Mouse (Mus musculus) Patski (cell line): ENCODE data around the gene Zfp965. TPM values are rescaled to one million over a fixed set of nuclear protein-coding genes. Genes with fewer than 3 reads are reported as not detected.
"Not testable (repeated sequence)": the region's sequence is repeated elsewhere in the genome, so short reads cannot be mapped to it uniquely, and the experiment has no call there.

Source experiments
- ATAC-seq: fragments of 100-300 bp; one replicate; pipeline ENCODE4 v1.8.0; 2021
- CTCF ChIA-PET: fragments of 350-600 bp; sonication (Branson Sonifier 250); formaldehyde crosslinking; loops from one replicate; lab custom pipeline; 2022; ENCODE audit warnings: inconsistent platforms; lab: Charles Lee
- POLR2A ChIA-PET: fragments of 350-600 bp; sonication (Branson Sonifier 250); formaldehyde crosslinking; loops from one replicate; lab custom pipeline; 2022; ENCODE audit warnings: antibody characterized with exemption, inconsistent platforms; lab: Charles Lee
- DNase-seq: peaks from one replicate; pipeline ENCODE4 v3.0.0-alpha.2; 2011; ENCODE audit warnings: low read depth, low spot score
- H3K27me3 ChIP-seq: fragments of 371-371 bp; one replicate; pipeline ENCODE4 v1.5.1; 2021
- in situ Hi-C: fragments of 300-500 bp; cut with MboI; formaldehyde crosslinking; loops from 3 replicates; pipeline ENCODE4 v1.11.1; 2018; ENCODE audit warnings: low pct_unique_long_range_greater_than_20kb, mixed read lengths
- polyA plus RNA-seq: library from polyadenylated mRNA; unstranded; gene quantifications from one replicate; pipeline ENCODE4 v1.2.3, GENCODE M21; 2021

The Zfp965 gene
- polyA plus RNA-seq = 2.6 TPM

DNA sequence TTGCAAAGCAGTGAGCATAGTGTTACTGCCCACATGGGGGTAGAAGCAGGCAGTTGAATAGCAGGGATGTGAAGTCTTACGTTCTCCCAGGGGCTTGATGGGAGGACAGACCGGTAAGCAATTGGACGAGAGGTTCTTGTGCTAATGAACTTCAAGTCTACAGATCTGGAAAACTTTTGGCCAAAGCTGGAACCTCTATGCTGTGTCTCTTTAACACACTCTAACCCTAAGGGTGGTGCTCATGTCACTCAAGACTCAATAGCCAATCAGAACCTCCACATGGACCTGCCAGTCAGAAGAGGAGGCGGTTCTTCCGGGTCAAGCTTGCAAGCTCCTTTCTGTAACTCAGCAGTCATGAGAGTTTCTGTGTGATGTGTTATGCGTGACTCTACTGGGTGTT is at the start of gene Zfp965:
Gene Zfp965 (plus strand): TSS at position 301 of the 400 bp plus-strand sequence.
- POLR2A ChIA-PET, ATAC-seq, CTCF ChIA-PET: not testable (repeated sequence)

DNA sequence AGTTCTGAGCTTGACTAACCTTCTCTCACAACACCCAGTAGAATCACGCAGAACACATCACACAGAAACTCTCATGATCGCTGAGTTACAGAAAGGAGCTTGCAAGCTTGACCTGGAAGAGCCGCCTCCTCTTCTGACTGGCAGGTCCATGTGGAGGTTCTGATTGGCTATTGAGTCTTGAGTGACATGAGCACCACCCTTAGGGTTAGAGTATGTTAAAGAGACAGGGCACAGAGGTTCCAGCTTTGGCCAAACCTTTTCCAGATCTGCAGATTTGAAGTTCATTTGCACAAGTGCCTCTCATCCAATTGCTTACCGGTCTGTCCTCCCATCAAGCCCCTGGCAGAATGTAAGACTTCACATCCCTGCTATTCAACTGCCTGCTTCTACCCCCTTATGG is 34.1 kb upstream of the Zfp965 start, which contains the start of gene Gm4724:
Gene Gm4724 (minus strand): TSS at position 101 of the 400 bp plus-strand sequence.
- ATAC-seq, DNase-seq, H3K27me3 ChIP-seq, CTCF ChIA-PET, in situ Hi-C loops, POLR2A ChIA-PET: not testable (repeated sequence)

More for the DNA sequence above, at the start of gene Zfp965:
- H3K27me3 ChIP-seq, DNase-seq, in situ Hi-C loops: not testable (repeated sequence)

Other genes with a start within 250 kb of the Zfp965 start
- not detected for gene Gm14440, start 194.9 kb upstream of the Zfp965 start, polyA plus RNA-seq
- gene Gm4631, start 131.8 kb upstream of the Zfp965 start, polyA plus RNA-seq = 22.7 TPM
- 2.8 TPM for gene Zfp968, start 97.5 kb upstream of the Zfp965 start, polyA plus RNA-seq
- 23.1 TPM for gene Gm4724, start 34.2 kb upstream of the Zfp965 start, polyA plus RNA-seq
- gene Gm11007, start 174.0 kb downstream of the Zfp965 start, polyA plus RNA-seq = 0.53 TPM
- 4.0 TPM for gene Zfp969, start 233.7 kb downstream of the Zfp965 start, polyA plus RNA-seq